Mouse (Mus musculus): Measurements from ENCODE around the gene Jmjd1c. TPM values are rescaled to one million over a fixed set of nuclear protein-coding genes. Genes with fewer than 3 reads are reported as not detected.

Jmjd1c gene
- polyA plus RNA-seq, 1 experiment from 2014 or later = 59.5 TPM

GRCm38 (mm10) chr10:67176932-67177331 lies 81.0 kb downstream of the Jmjd1c start:
- Histone ChIP-seq H3K4me1 (replicated peaks; ENCODE audit: control insufficient read depth, insufficient read depth, low read length) (no peaks in the 10 kb centered on the region), H3K27me3 (ENCODE audit: control insufficient read depth, insufficient read depth, low read length) (no peaks in the 10 kb centered on the region), H3K36me3 (replicated peaks; ENCODE audit: control insufficient read depth, insufficient read depth) (no peaks in the 10 kb centered on the region), H3K4me2 (replicated peaks) (no peak overlapping the region), H3K4me3 (replicated peaks; ENCODE audit: low read length) (no peak overlapping the region), H3K27ac (no peak overlapping the region), H3K9ac (no peak overlapping the region), H3K9me3 (ENCODE audit: control insufficient read depth, low read length) (no peaks in the 10 kb centered on the region)
- 80% methylated on average over 3 of the region's 3 CpGs for WGBS
- ATAC-seq (ENCODE audit: low FRiP score) (no peak), DNase-seq (ENCODE audit: low spot score) (no peak)

DNA sequence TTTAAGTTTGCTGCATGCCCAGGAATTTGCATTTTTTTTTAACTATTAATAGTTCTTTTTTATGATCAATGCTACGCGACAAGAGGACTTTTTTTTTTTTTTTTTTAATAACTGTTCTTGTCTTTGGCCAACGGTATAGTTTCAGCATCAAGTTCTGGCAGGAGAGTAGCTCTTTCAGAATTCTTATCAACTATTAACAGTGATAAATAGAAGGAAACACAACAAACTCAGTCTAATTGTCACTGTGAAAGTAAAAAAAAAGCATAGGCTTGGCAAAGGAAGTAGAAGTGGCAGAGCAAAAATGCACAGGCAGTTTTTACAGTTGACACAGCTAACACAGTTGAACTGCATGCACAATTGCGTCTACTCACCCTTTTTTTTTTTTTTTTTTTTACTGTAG lies 81.5 kb downstream of the Jmjd1c start:
- Histone ChIP-seq H3K27ac (no peak overlapping the region), H3K9ac (no peak overlapping the region), H3K36me3 (replicated peaks; ENCODE audit: control insufficient read depth, insufficient read depth) (no peaks in the 10 kb centered on the region), H3K4me2 (replicated peaks) (no peak overlapping the region), H3K4me1 (replicated peaks; ENCODE audit: control insufficient read depth, insufficient read depth, low read length) (no peaks in the 10 kb centered on the region), H3K27me3 (ENCODE audit: control insufficient read depth, insufficient read depth, low read length) (no peaks in the 10 kb centered on the region), H3K9me3 (ENCODE audit: control insufficient read depth, low read length) (no peaks in the 10 kb centered on the region), H3K4me3 (replicated peaks; ENCODE audit: low read length) (no peak overlapping the region)
- DNase-seq (ENCODE audit: low spot score) (no peak), ATAC-seq (ENCODE audit: low FRiP score) (no peak)
- 84% methylated on average over 4 of the region's 4 CpGs for WGBS

GRCm38 (mm10) chr10:67180021-67180420 lies 84.1 kb downstream of the Jmjd1c start:
- 95% methylated on average over 8 of the region's 8 CpGs for WGBS
- no peaks in the 10 kb centered on the region for H3K36me3 ChIP-seq (replicated peaks; ENCODE audit: control insufficient read depth, insufficient read depth)
- no peak overlapping the region for H3K4me2 ChIP-seq (replicated peaks)
- ATAC-seq (ENCODE audit: low FRiP score) (no peak), DNase-seq (ENCODE audit: low spot score) (no peak)
- no peaks in the 10 kb centered on the region for H3K9me3 ChIP-seq (ENCODE audit: control insufficient read depth, low read length)
- no peak overlapping the region for H3K4me3 ChIP-seq (replicated peaks; ENCODE audit: low read length)
- no peak overlapping the region for H3K9ac ChIP-seq
- H3K27me3 ChIP-seq (ENCODE audit: control insufficient read depth, insufficient read depth, low read length) = no peaks in the 10 kb centered on the region
- H3K27ac ChIP-seq = no peak overlapping the region
- H3K4me1 ChIP-seq (replicated peaks; ENCODE audit: control insufficient read depth, insufficient read depth, low read length) = no peaks in the 10 kb centered on the region

- WGBS = 76% methylated on average over 5 of the region's 5 CpGs
- Histone ChIP-seq H3K4me3 (replicated peaks; ENCODE audit: low read length) (no peak overlapping the region), H3K27ac (no peak overlapping the region), H3K4me1 (replicated peaks; ENCODE audit: control insufficient read depth, insufficient read depth, low read length) (no peaks in the 10 kb centered on the region), H3K9me3 (ENCODE audit: control insufficient read depth, low read length) (no peaks in the 10 kb centered on the region), H3K4me2 (replicated peaks) (no peak overlapping the region), H3K9ac (no peak overlapping the region), H3K36me3 (replicated peaks; ENCODE audit: control insufficient read depth, insufficient read depth) (no peaks in the 10 kb centered on the region), H3K27me3 (ENCODE audit: control insufficient read depth, insufficient read depth, low read length) (no peaks in the 10 kb centered on the region)
- ATAC-seq (ENCODE audit: low FRiP score) (no peak), DNase-seq (ENCODE audit: low spot score) (no peak)
Observed at GRCm38 (mm10) chr10:67180799-67181198, 84.9 kb downstream of the Jmjd1c start.

DNA sequence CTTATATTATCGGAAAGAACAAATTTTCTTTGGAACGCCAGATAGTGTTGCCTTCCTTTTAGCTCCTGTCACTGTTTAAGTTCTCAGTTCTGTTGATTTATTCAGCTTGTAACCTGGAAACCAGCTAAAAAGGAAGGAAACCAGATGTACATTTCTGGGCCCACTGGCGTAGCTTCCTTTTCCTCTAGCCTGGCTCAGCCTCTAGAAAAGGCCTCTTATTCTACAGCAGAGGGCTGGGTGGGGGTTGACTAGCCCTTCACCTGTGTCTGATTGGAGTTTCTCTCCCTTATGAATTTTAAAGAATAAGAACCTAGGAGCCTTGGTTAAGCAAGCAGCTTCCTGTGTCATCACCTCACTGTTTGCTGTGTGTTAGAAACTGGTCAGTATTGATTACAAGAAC lies 86.7 kb downstream of the Jmjd1c start:
- Histone ChIP-seq H3K4me3 (replicated peaks; ENCODE audit: low read length) (no peak overlapping the region), H3K4me1 (replicated peaks; ENCODE audit: control insufficient read depth, insufficient read depth, low read length) (peaks cover 9% of the 10 kb centered on the region), H3K4me2 (replicated peaks) (no peak overlapping the region), H3K9ac (no peak overlapping the region), H3K9me3 (ENCODE audit: control insufficient read depth, low read length) (no peaks in the 10 kb centered on the region), H3K27me3 (ENCODE audit: control insufficient read depth, insufficient read depth, low read length) (no peaks in the 10 kb centered on the region), H3K27ac (no peak overlapping the region), H3K36me3 (replicated peaks; ENCODE audit: control insufficient read depth, insufficient read depth) (no peaks in the 10 kb centered on the region)
- 63% methylated on average over 3 of the region's 3 CpGs for WGBS
- ATAC-seq (ENCODE audit: low FRiP score) = no peak
- no peak for DNase-seq (ENCODE audit: low spot score)

GRCm38 (mm10) chr10:67183086-67183485 lies 87.2 kb downstream of the Jmjd1c start:
- no peak overlapping the region for H3K4me2 ChIP-seq (replicated peaks)
- H3K9ac ChIP-seq = no peak overlapping the region
- H3K4me3 ChIP-seq (replicated peaks; ENCODE audit: low read length) = no peak overlapping the region
- WGBS = 88% methylated on average over 1 of the region's 1 CpGs
- H3K9me3 ChIP-seq (ENCODE audit: control insufficient read depth, low read length) = no peaks in the 10 kb centered on the region
- H3K36me3 ChIP-seq (replicated peaks; ENCODE audit: control insufficient read depth, insufficient read depth) = no peaks in the 10 kb centered on the region
- H3K27me3 ChIP-seq (ENCODE audit: control insufficient read depth, insufficient read depth, low read length) = no peaks in the 10 kb centered on the region
- no peak for DNase-seq (ENCODE audit: low spot score)
- peaks cover 13% of the 10 kb centered on the region for H3K4me1 ChIP-seq (replicated peaks; ENCODE audit: control insufficient read depth, insufficient read depth, low read length)
- ATAC-seq (ENCODE audit: low FRiP score) = no peak
- H3K27ac ChIP-seq = no peak overlapping the region

- 35% methylated on average over 3 of the region's 3 CpGs for WGBS
- no peak overlapping the region for H3K9ac ChIP-seq
- no peaks in the 10 kb centered on the region for H3K9me3 ChIP-seq (ENCODE audit: control insufficient read depth, low read length)
- H3K27ac ChIP-seq = no peak overlapping the region; the same call in 1 of the 2 replicates
- peaks cover 17% of the 10 kb centered on the region for H3K4me1 ChIP-seq (replicated peaks; ENCODE audit: control insufficient read depth, insufficient read depth, low read length)
- no peak overlapping the region for H3K4me3 ChIP-seq (replicated peaks; ENCODE audit: low read length)
- H3K4me2 ChIP-seq (replicated peaks) = no peak overlapping the region
- DNase-seq (ENCODE audit: low spot score) (no peak), ATAC-seq (ENCODE audit: low FRiP score) (no peak)
- H3K36me3 ChIP-seq (replicated peaks; ENCODE audit: control insufficient read depth, insufficient read depth) = no peaks in the 10 kb centered on the region
- H3K27me3 ChIP-seq (ENCODE audit: control insufficient read depth, insufficient read depth, low read length) = no peaks in the 10 kb centered on the region
Observed at GRCm38 (mm10) chr10:67184441-67185070, 88.6 kb downstream of the Jmjd1c start.

DNA sequence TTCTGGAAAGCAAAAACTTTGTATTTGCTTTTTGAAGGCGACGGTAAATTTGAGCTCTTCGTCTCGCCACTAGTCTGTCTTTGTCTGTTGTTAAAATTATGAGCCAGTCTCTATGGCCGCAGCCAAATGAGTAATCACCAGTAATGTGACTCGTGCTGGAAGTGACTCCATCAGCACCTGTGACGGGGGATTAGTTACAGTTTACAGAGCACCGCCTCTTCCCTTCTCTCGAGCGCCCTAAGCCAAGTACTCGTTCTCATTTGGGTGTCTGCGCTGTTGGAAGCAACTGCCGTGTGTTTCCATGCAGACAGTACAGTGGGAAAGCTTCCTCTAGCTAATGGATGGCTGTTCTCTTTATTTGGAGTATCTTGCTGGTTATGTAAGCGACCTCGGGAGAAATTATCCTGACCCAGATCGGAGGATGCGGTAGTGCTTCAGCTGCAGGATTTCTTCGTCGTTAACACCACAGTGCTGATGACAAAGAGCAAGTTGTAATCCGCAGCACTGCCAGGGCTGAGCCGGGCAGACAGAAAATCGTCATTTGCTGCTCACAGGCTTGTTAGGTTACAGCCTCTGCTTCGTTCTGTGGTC lies 89.7 kb downstream of the Jmjd1c start:
- Histone ChIP-seq H3K27me3 (ENCODE audit: control insufficient read depth, insufficient read depth, low read length) (no peaks in the 10 kb centered on the region), H3K4me3 (replicated peaks; ENCODE audit: low read length) (peak overlapping the region; percentile 33), H3K27ac (peak overlapping the region; percentile 90), H3K9ac (peak overlapping the region; percentile 56), H3K4me1 (replicated peaks; ENCODE audit: control insufficient read depth, insufficient read depth, low read length) (peaks cover 17% of the 10 kb centered on the region), H3K4me2 (replicated peaks) (peak overlapping the region; percentile 49), H3K36me3 (replicated peaks; ENCODE audit: control insufficient read depth, insufficient read depth) (no peaks in the 10 kb centered on the region), H3K9me3 (ENCODE audit: control insufficient read depth, low read length) (no peaks in the 10 kb centered on the region)
- peak; percentile 80 for DNase-seq (ENCODE audit: low spot score)
- peak; percentile 92 for ATAC-seq (ENCODE audit: low FRiP score)
- WGBS = under 1% methylated on average over 23 of the region's 23 CpGs

GRCm38 (mm10) chr10:67186489-67186888 lies 90.6 kb downstream of the Jmjd1c start:
- H3K27ac ChIP-seq = peak overlapping the region; percentile 90
- DNase-seq (ENCODE audit: low spot score) (peak; percentile 34), ATAC-seq (ENCODE audit: low FRiP score) (no peak)
- peak overlapping the region; percentile 49 for H3K4me2 ChIP-seq (replicated peaks)
- peak overlapping the region; percentile 33 for H3K4me3 ChIP-seq (replicated peaks; ENCODE audit: low read length)
- H3K4me1 ChIP-seq (replicated peaks; ENCODE audit: control insufficient read depth, insufficient read depth, low read length) = peaks cover 17% of the 10 kb centered on the region
- no peaks in the 10 kb centered on the region for H3K9me3 ChIP-seq (ENCODE audit: control insufficient read depth, low read length)
- peak overlapping the region; percentile 56 for H3K9ac ChIP-seq
- no peaks in the 10 kb centered on the region for H3K27me3 ChIP-seq (ENCODE audit: control insufficient read depth, insufficient read depth, low read length)
- H3K36me3 ChIP-seq (replicated peaks; ENCODE audit: control insufficient read depth, insufficient read depth) = no peaks in the 10 kb centered on the region

All from hindbrain, embryonic 14.5 days (tissue).